Mouse (Mus musculus): ENCODE measurements at regions not wholly inside any gene's neighbourhood (a gene's known extent, or its start where the extent isn't known, plus 50 kb on each side); places are given as distances from the start of the nearest gene placed in this dataset.

DNA sequence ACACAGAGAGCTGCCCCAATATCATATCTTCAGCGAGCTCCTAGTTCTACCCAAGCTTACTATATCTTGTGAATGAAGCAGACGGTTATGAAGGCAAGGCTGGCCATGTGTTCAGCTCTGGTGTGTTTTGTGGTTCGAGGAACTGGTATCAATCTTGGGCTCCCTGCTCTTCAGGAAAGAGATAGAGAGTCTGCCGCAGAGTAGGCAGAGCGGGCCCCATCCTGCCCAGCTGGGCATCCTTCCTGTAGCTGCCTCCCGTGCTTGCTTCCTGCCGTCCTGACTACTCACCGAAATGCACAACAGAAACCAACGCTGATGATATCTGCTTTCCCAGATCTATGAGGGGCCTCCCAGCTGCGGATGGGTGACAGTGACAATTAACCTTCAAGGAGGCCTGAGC is 60.3 kb downstream of the Snrpe start:
- DNase-seq, result no peak

DNA sequence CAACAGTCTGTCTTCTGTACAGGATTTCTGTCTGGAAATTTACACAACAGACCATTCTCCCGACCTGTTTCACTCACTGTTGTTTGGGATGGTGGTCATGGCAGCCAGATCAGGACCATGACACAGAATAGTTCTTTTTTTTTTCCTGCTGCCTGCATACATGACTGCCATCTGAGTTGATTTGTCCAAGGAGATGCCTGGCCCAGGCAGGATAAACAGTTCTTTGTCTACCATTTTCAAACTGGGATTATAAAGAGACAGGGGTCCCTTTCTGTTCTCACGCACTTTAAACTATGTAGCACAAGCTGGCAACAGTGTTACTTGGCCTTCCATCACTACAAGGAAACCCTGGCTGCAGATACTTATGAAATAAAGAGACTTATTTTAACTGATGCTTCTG is 61.1 kb downstream of the Snrpe start:
- no peak for DNase-seq

DNA sequence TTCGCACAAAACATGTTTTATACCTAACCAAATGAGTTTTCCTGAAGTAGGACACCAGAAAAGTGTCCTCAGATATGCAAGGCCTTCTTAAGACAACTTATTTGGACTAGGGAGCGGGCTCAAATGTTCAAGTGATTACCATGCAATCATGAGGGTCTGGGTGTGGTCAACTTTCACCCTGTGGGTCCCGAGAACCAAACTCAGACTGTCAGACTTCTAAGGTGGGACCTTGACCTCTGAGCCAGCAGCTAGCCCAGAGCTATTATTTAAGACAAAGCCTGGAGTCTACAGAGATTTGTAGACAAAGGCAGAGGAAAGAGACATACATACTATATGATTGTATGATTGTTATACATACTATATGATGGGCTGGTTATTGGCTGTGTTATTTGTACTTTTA is 62.5 kb downstream of the Snrpe start:
- no peak for DNase-seq

DNA sequence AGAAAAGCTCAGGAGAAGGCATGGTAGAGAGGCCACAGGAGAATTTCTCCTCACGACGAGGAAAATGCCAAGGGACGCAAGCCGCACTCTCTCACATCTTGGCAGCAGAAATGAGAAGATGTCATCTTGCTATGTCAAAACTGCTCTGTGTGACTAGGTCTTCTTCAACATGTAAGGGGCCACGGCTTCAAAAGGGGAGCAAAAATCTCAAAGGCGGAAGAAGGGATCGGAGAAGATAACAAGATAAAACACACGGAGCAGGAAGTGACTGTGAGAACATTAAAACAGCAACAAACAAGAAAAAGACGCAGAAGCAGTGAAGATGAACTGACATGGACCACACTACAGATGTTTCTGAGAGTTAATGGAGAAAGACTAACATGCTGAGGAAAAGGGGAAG is 65.1 kb downstream of the Snrpe start:
- no peak for DNase-seq

DNA sequence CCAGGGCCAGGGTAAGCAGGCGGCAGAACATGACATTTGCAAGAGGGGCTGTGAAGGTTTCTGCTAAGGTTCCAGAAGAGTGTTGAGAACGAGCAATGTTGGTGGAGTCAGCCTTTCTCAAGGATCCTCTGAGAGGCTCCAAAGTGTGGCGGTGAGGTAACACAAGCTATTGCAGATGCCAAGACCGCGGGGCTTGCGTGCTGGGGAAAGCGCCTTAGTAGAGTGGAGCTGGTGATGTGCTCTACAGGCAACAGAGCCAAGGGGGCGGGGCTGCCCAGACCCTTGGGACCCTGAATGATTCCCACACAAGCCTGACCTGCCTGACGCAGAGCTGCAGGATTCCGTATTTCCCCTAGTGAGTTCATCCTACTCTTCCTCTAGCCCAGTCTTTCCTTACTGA is 66.3 kb downstream of the Snrpe start:
- peak; percentile 9 for DNase-seq

DNA sequence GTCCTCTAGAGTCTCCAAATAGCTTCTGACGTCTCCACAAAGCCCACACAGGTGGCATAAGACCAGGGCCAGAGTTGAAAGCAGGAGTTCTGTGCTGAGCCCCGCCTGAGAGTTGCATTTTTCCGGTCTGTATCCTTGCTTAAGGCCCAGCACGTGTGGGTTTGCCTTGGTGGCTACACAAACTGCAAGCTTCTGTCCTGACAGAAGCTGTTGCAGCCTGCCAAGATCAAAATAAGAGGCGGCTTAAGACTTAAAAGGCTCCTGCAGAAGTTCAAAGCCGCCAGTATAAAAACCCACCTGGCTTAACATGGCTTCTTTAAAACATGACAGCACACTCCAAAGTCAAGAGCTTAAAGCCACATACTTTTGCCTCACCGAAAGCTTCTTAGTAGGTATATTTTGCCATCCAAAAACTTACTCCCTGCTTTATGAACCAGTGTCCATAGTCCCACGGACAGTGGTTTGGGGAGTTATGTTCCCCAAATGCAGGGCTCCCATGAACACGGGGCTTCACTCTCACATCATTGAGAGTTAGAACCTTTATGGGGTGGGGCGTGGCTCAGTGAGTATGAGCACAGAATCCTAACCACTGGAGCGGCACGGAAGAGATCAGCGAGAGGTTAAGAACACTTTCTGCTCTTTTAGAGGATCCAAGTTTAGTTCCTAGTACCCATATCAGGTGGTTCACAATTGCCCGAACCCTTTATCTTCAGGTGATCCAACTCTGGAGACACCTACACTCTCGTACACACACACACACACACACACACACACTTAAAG is 67.9 kb downstream of the Snrpe start:
- no peak for DNase-seq

DNA sequence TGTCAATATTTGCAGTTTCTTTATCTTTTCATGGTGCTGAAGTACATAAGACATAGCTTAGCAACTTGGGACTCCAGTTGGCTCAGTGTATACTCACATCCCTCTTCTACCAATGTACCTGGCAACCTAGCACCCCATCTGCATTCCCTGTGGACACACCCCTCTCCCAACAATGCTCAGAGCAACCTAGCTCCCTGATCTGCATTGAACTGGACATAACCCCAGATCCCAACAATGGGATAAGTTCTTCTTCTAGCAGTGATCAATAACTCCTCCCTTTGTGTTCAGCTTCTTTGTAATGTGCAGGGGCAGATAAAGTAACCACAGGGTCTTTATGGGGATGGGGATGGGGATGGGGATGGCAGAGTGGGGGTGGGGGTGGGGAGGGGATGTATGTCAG is 79.4 kb downstream of the Snrpe start:
- DNase-seq, result no peak

DNA sequence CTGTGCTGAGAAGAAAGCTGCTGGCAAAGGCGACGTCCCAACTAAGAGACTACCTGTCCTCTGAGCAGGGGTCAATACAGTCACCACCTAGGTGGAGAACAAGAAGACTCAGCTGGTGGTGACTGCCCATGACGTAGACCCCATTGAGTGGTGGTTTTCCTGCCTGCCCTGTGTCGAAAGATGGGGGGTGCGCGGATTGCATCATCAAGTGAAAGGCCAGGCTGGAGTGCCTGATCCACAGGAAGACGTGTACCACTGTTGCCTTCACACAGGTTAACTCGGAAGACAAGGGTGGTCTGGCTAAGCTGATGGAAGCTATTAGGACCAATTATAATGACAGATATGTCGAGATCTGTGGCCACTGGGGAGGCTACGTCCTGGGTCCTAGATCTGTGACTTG is 80.3 kb downstream of the Snrpe start:
- DNase-seq, result no peak

DNA sequence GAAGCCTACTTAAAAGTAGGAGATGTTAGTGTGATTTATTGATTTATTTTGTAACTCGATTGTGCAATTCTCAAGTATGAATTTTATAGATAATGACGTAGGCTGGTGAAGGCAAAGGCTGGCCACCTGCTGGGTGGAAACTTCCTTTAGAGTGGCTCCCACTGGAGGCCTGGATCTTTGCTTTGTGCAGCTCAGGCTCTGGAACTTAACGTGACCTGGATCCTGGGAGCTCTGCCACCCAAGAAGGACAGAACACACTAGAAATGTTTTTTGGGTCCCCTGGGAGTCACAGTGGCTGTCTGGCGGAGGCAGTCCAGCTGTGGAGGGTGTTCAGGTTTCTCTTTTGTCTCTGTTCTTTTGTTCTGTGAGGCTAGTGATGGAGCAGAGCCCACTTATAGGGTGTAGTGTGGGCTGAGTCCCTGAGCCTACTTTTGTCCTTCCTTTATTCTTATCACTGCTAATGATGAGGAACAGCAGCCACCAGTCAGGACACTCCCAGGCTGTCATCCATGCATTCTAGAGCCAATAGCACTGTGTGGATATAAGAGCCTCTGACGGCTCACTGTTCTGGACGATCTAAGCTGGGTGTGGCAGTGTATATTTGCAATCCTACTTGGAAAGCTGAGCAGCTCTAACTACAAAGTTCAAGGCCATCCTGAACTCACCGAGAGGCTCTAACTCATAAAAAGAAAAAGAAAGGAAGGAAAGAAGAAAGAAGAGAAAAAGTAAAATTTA is 82.3 kb downstream of the Snrpe start:
- no peak for DNase-seq

DNA sequence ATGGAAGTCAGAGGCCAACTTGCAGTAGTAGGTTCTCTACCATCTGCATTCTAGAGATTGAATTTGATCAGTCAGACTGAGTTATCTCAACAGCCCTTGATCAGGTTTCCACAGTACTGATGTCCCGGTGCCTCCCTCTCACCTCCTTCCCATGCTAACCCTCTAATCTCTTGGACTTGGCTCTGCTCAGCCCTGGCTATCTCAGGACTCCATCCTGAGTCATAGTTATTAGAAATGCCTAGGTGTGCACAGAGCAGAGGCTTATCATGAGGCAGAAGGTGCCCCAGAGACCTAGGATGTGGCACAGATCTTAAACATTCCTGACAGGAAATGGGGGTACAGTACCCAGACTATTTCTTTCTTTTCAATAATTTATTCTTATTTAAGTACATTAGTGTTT is 87.3 kb downstream of the Snrpe start:
- DNase-seq, result no peak

DNA sequence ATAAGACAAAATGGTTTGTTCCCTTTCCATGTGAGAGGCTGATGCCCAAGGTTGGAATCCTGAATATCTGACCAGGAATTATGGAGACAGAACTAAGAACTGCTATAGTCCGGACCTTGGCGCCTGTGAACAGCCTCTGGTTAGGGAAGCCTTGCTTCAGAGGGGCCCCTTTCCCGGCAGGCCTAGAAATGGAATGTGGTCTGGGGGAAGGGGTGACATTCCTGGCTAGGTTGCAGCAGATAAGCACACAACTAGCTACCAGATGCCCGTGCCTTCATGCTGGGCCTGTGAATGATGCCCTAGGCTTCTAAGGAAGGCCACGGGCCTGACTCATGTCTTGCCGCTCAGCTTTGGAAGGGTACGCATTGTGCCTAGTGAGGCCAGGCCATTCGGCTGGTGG is 89.4 kb downstream of the Snrpe start:
- no peak for DNase-seq

DNA sequence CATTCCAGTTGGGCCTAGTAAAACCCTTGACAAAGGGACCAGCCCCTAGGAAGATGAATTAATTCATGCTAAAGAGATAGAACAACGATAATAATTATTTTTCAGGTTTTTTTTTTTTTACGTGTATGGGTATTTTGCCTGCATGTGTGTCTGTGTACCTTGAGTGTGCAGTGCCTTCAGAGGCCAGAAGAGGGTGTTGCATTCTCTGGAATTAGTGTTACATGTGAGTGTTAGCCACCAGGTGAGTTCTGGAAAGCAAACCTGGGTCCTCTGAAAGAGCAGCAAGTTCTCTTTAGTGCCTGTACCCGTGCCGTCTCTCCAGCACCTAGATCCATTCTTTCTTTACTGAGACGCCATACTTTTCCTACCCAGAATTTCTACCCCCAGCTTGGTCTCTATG is 92.8 kb upstream of the Sox13 start:
- no peak for DNase-seq

DNA sequence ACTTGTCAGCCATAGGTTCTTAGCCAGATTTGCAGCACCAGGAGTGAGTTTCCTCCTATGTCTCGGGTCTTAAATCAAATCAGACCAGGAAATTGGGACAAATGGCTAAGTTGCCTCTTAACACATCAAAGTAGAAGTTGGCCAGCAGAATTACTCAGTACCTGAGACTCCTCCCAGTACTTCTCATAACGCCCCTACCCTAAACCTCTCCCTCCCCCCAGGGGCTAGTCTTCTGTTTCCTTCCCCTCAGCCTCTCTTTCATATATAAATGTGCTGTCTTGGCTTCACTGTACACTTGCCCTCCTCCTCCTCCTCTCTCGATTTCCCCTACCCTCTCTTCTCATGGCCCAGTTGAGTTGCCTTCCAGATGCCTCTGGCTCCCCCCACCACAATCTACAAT is 79.9 kb upstream of the Sox13 start:
- DNase-seq, result no peak

DNA sequence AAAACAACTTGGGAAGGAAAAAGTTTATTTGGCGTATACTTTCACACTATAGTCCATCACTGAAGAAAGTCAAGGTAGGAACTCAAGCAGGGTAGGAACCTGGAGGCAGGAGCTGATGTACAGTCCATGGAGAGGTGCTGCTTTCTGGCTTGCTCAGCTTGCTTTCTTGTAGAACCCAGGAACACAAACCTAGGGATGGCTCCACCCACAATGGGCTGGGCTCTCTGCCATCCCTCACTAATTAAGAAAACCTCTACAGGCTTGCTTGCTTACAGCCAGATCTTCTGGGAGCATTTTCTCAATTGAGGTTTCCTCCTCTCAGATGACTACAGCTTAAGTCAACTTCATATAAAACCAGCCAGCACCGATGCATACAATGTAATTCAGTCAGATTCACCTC is 79.2 kb upstream of the Sox13 start:
- DNase-seq, result no peak

DNA sequence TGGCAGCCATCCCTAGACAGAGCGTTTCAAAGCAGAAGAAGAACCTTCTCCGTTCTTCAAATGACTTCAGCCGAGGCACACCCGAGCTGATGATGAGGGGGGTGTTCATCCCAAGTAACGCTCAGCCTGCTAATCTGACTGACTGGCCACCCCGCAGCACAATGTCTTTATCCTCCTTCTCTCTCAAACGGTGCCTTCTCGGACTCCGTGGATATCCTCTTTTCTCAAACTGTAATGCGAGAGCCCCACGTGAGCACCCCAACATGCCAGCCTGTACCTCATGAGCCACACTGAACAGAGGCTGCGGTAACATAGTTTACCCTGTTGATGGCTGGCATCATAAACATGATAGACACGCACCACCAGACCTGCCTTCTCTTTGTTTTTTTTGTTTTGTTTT is 76.8 kb upstream of the Sox13 start:
- no peak for DNase-seq

DNA sequence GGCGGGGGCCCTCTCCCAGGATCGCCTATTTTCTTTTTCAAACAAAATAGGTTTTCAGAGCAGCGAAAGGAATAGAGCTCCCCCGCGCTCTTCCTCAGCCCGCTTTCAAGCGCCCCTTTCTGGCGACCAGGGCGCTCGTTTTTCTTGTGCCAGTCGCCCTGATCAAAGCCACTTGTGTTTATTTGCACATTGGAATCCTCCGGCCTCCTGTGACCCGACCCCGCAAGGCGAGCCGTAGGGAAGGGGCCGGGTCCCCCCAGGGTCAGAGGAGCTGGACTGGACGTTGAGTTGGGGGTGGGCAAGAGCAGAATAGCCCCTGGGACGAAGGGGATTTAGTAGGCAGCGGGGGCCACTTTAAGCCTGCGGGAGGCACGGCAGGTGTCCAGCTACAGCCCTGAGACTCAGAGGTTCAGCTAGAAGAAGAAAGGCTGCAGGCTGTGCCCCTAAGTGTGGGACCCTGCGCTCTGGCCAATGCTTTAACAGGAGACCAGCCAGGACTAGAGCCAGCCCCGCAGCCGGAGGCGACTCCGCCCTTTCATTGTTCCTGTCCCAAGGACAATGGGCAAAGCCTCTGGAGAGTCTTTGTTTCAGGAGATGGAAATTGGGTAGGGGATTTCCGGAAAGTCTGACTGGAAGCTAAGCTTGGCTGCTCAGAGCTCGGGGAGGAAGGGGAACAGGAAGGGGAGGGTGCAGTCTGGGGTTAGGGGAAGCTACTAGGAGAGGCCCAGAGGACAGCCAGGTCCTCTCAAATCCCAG is 69.0 kb upstream of the Sox13 start:
- DNase-seq, result peak; percentile 79

DNA sequence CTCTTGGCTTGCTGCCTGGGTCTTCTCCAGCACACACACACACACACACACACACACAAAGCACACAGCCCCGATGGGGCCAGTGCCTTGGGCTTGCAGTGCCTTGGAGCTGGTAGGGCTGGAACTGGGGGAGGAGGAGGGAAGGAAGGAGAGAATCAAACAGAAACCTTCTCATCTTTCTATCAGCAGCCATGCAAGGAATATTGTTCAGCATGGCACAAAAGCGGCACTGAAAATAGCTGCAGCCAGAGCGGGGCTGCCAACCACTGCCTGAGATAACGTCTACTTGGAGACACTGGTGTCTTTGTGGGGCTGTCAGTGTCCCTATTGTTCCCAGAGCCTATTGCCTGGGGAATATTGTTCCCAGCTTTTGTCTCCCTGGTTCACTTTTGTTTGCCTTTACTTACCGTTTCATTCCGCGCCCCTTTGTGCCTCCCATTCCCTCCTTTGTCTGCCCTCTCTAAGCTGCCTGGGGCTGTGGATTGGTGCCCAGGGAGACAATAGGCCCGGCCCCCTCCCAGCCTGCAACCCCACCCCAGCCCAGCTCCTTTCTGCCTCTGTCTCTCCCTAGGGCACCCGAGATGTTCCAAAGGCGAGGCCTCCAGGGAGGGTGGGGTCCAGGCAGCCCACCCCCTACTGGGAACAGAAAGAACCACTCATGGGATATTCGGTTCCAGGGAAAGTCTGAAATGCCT is 68.3 kb upstream of the Sox13 start:
- DNase-seq, result peak; percentile 35

DNA sequence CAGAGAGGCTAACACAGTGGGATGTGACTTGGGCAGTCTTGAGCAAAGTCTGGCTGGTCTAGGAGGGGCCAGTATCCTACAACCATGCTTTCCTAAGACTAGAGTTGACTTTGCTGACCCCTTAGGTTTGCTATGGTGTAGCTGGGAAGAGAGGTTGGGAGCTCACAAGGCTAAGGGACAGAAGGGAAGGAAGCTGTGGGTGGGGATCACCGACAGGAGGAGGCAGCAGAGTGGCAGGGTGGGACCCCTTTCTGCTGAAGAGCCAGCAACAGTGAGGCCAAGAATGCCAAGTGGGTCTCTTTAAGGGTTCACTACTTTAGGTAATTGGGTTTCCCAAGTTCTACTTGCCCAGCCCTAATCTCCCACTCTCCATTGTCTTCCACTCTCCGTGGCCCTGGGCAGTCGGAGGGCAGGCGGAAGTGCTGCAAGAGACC is 67.7 kb upstream of the Sox13 start:
- DNase-seq, result peak; percentile 10

DNA sequence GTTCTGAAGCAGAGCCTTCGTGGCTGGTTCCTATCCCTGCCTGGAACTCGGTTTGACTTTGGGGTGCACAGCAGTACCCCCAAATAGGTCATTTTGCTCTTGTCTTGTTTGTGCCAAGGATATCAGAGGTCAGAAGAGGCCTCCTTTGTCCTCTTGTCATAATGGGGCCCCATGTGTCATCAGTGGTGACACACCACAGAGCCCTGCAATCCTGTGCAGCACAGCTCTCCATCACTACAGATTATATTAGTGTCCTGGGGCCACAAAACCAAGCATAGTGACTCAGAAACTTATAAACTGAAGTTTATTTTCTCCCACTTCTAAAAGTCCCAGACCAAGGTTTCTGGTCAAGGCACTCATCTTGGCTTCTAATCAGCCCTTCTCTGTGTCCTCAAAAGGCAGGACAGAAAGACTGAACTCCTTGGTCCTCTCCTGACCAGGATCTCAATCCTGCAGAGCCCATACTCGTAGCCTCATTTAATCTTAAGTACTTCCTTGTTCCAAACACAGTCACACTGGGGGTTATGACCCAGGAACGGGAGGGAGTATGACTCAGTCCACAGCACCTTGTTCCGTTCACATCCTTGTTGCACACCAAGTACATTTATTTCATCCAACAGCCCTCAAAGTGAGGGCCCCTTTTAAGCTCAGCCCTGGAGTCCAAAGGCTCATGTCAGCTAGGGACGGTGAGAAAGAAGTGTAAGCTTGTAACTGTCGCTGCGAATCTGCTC is 63.2 kb upstream of the Sox13 start:
- DNase-seq, result no peak

DNA sequence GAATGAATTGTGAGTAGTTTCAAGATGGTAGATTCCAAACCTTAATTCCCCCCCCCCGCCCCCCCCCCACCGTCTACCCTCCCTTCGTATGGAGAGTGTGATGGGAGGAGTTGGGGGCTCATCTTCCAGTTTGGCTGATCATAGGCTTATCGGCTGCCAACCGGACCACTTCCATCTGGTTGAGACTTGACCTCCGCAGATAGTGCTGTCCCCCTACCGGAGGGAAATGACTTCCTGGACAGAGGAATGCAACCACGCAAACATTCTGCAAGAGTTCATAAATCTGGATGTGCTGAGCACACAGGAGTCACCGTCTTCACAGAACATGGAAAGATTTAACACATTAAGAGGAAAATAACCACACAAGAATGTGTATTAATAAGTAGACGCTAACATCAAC is 62.2 kb upstream of the Sox13 start:
- DNase-seq, result peak; percentile 13

DNA sequence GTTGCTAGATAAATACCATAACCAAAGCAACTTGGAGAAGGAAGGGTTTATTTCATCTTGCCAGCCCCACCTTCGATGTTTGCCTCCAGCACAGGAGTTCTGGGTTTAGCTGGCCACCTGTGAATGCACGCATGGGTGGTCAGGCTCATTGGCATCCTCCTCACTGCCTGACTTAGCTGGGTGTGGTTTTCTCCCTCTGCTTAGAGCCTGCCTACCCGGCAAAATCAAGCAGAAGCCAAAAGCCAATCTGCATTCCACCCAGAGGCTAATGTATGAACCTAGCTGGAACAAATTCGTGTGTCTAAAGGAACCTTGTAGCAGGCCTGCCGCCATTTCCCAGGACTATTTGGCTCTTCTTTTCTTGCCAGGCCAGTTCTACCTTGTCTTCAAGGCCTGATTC is 58.7 kb upstream of the Sox13 start:
- no peak for DNase-seq

DNA sequence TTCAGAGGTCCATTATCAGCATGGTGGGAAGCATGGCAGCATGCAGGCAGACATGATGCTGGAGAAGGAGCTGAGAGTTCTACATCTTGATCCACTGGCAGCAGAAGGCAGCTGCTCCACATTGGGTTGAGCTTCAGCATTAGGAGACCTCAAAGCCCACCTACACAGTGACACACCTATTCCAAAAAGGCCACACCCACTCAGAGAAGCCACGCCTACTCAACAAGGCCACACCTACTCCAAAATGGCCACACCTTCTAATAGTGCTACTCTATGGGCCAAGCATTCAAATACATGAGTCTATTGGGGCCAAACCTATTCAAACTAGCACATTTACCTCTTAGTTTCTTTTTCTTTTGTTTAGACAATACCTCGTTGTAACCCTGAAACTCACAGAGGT is 50.4 kb upstream of the Sox13 start:
- no peak for DNase-seq
